Mouse (Mus musculus) heart, embryonic 14.5 days (tissue): ENCODE results near the gene 1700016H13Rik. TPM values are rescaled to one million over a fixed set of nuclear protein-coding genes. Genes with fewer than 3 reads are reported as not detected.
A peak's percentile ranks its signal among the peaks of the same experiment; 100 is the strongest.

Experiments used
- ATAC-seq: fragments of 200-750 bp; cut with Nextera tagmentation; 2 replicates; pipeline ENCODE4 v1.8.0; 2017; ENCODE audit warnings: low read depth, moderate TSS enrichment; ENCODE audit not compliant: insufficient number of reproducible peaks, insufficient read depth, low FRiP score
- H3K27ac ChIP-seq, 2 experiments: fragments of 200-500 bp in 1 of 2; fragments of 300-500 bp in 1 of 2; sonication (generic) in 1 of 2; replicated peaks in 1 of 2; 2 replicates each; pipeline ENCODE4 v1.5.1; 2012 to 2014; ENCODE audit warnings: low read depth in 2 of 2, low read length in 2 of 2, control low read depth in 1 of 2, mild to moderate bottlenecking in 1 of 2, mixed read lengths in 1 of 2; ENCODE audit not compliant: control insufficient read depth in 1 of 2, insufficient read depth in 1 of 2
- H3K27me3 ChIP-seq: fragments of 300-500 bp; sonication (generic); 2 replicates; pipeline ENCODE4 v1.6.1; 2014; ENCODE audit warnings: mild to moderate bottlenecking, low read length, control low read depth; ENCODE audit not compliant: control insufficient read depth, insufficient read depth
- H3K36me3 ChIP-seq: fragments of 300-500 bp; sonication (generic); 2 replicates; pipeline ENCODE4 v1.6.1; 2014; ENCODE audit warnings: mild to moderate bottlenecking, control low read depth, low read length, mixed read lengths; ENCODE audit not compliant: control insufficient read depth, insufficient read depth
- H3K4me1 ChIP-seq, 2 experiments: fragments of 200-500 bp in 1 of 2; fragments of 300-500 bp in 1 of 2; sonication (generic) in 1 of 2; 2 replicates each; pipeline ENCODE4 v1.6.1; 2012 to 2014; ENCODE audit warnings: low read length in 2 of 2, control low read depth in 1 of 2, mixed read lengths in 1 of 2; ENCODE audit not compliant: control insufficient read depth in 2 of 2, insufficient read depth in 2 of 2
- H3K4me2 ChIP-seq: fragments of 300-500 bp; sonication (generic); 2 replicates; pipeline ENCODE4 v1.6.1; 2014; ENCODE audit warnings: mild to moderate bottlenecking, low read length
- H3K4me3 ChIP-seq, 2 experiments: fragments of 200-500 bp in 1 of 2; fragments of 300-500 bp in 1 of 2; sonication (generic) in 1 of 2; 2 replicates each; pipeline ENCODE4 v1.5.1; 2012 to 2014; ENCODE audit warnings: low read length in 2 of 2, mild to moderate bottlenecking in 2 of 2, control low read depth in 1 of 2, low read depth in 1 of 2, moderate library complexity in 1 of 2; ENCODE audit not compliant: control insufficient read depth in 1 of 2, insufficient read depth in 1 of 2
- H3K9ac ChIP-seq: fragments of 300-500 bp; sonication (generic); 2 replicates; pipeline ENCODE4 v1.6.1; 2014; ENCODE audit warnings: mild to moderate bottlenecking, low read length
- H3K9me3 ChIP-seq: fragments of 300-500 bp; sonication (generic); 2 replicates; pipeline ENCODE4 v1.6.1; 2016; ENCODE audit warnings: low read length, control low read depth; ENCODE audit not compliant: control insufficient read depth
- WGBS: fragments of 180-500 bp; shearing (Covaris S2); extraction: QIAGEN DNeasy Blood & Tissue Kit; methylation state at CpG from one replicate; pipeline ENCODE4 v1.1.7; 2014; 5-methylcytosine and 5-hydroxymethylcytosine counted together
- polyA plus RNA-seq: library from polyadenylated mRNA; unstranded; fragments of >200 nt; fragmentation: Nextera tagmentation; extraction: Ambion mirVana; gene quantifications from 2 replicates; pipeline ENCODE4 v1.2.1, GENCODE M21; 2014

The 1700016H13Rik gene
- 0.26 TPM in 1 of 2 replicates, not detected in the other for polyA plus RNA-seq

GRCm38 (mm10) chr5:103655346-103656118 lies at the start of gene 1700016H13Rik:
Gene 1700016H13Rik (minus strand): TSS chr5:103656010.
- Histone ChIP-seq H3K27me3 (no peaks in the 10 kb centered on the region; the same call in 1 of the 2 replicates), H3K4me2 (peak within 1 kb of the TSS; percentile 98), H3K9me3 (no peaks in the 10 kb centered on the region), H3K4me3 (peak within 1 kb of the TSS; percentile 65), H3K27ac (no peak within 1 kb of the TSS), H3K9ac (peak within 1 kb of the TSS; percentile 78), H3K36me3 (no peaks in the 10 kb centered on the region), H3K4me1 (peaks cover 2 to 4% of the 10 kb centered on the region in 2 experiments; a peak in 1 of 4 replicates)
- peak; percentile 54; the same call in 1 of the 2 replicates for ATAC-seq
- under 1% methylated on average over 51 of the region's 56 CpGs for WGBS

GRCm38 (mm10) chr5:103705331-103705730 lies 49.5 kb upstream of the 1700016H13Rik start:
- H3K36me3 ChIP-seq: no peaks in the 10 kb centered on the region
- WGBS: 92% methylated on average over 4 of the region's 4 CpGs
- no peaks in the 10 kb centered on the region for H3K4me1 ChIP-seq
- no peak overlapping the region for H3K4me3 ChIP-seq
- no peak overlapping the region for H3K9ac ChIP-seq
- H3K27me3 ChIP-seq: no peaks in the 10 kb centered on the region
- H3K4me2 ChIP-seq: no peak overlapping the region
- H3K27ac ChIP-seq: no peak overlapping the region
- ATAC-seq: no peak
- H3K9me3 ChIP-seq: 0 out of 2 replicates have a peak, but pooled peaks cover 2% of the 10 kb centered on the region

DNA sequence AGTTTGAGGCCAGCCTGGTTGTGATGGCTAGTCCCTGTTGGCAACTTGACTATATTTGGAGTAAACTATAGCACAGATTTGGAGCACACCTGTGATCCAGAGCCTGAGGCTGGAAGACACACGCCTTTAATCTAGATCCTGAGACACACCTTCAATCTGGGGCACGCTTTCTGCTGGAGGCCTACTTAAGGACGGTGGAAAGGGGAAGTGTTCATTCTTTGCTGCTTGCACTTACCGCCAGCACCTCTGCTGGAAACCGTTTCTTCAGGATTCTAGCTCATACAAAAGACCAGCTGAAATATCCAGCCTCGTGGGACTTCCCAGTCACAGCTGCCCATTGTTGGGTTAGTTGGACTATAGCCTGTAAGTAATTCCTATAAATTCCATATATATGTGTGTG lies 46.7 kb upstream of the 1700016H13Rik start:
- Histone ChIP-seq H3K9ac (no peak overlapping the region), H3K4me3 (no peak overlapping the region), H3K36me3 (no peaks in the 10 kb centered on the region), H3K9me3 (0 out of 2 replicates have a peak, but pooled peaks cover 2% of the 10 kb centered on the region), H3K27me3 (no peaks in the 10 kb centered on the region), H3K4me2 (no peak overlapping the region), H3K4me1 (no peaks in the 10 kb centered on the region), H3K27ac (no peak overlapping the region)
- no peak for ATAC-seq
- WGBS: 73% methylated on average over 6 of the region's 6 CpGs

- 72% methylated on average over 3 of the region's 3 CpGs for WGBS
- Histone ChIP-seq H3K4me2 (no peak overlapping the region), H3K36me3 (no peaks in the 10 kb centered on the region), H3K4me3 (no peak overlapping the region), H3K27ac (no peak overlapping the region), H3K4me1 (no peaks in the 10 kb centered on the region), H3K9ac (no peak overlapping the region), H3K9me3 (0 out of 2 replicates have a peak, but pooled peaks cover under 1% of the 10 kb centered on the region), H3K27me3 (no peaks in the 10 kb centered on the region)
- ATAC-seq: no peak
These were observed 45.7 kb upstream of the 1700016H13Rik start for GRCm38 (mm10) chr5:103701466-103701865.

- WGBS: 71% methylated on average over 2 of the region's 2 CpGs
- Histone ChIP-seq H3K4me3 (no peak overlapping the region), H3K9me3 (no peaks in the 10 kb centered on the region), H3K27ac (no peak overlapping the region), H3K4me1 (no peaks in the 10 kb centered on the region), H3K9ac (no peak overlapping the region), H3K36me3 (no peaks in the 10 kb centered on the region), H3K4me2 (no peak overlapping the region), H3K27me3 (no peaks in the 10 kb centered on the region)
- no peak for ATAC-seq
These were observed 44.9 kb upstream of the 1700016H13Rik start for GRCm38 (mm10) chr5:103700661-103701060.

DNA sequence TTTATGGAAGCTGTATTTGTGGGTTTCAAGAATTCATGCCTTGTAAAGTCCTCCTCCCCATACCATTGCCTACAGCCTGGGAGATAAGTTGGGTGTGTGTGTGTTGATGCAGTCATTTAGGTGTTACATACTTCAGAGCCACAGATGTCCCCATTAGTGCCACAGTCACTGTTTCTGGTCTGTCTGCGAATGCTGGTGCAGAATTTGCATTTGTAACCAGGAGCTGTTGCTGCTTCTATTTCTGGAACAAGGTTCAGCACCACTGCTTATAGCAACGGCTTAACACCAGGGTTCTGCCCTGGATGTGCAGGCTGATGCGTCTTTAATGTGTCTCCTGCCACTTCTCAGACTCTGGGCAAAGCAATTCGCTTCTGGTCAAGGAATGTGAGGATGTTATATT lies 43.7 kb upstream of the 1700016H13Rik start:
- Histone ChIP-seq H3K4me1 (no peaks in the 10 kb centered on the region), H3K36me3 (no peaks in the 10 kb centered on the region), H3K27me3 (0 out of 2 replicates have a peak, but pooled peaks cover under 1% of the 10 kb centered on the region), H3K9me3 (no peaks in the 10 kb centered on the region), H3K4me3 (no peak overlapping the region), H3K27ac (no peak overlapping the region), H3K4me2 (no peak overlapping the region), H3K9ac (no peak overlapping the region)
- no peak for ATAC-seq
- WGBS: 33% methylated on average over 4 of the region's 4 CpGs

GRCm38 (mm10) chr5:103698577-103698976 lies 42.8 kb upstream of the 1700016H13Rik start:
- no peak for ATAC-seq
- no peaks in the 10 kb centered on the region for H3K9me3 ChIP-seq
- H3K36me3 ChIP-seq: no peaks in the 10 kb centered on the region
- peaks cover 10% of the 10 kb centered on the region for H3K27me3 ChIP-seq
- no peak overlapping the region for H3K4me3 ChIP-seq
- no peak overlapping the region for H3K9ac ChIP-seq
- WGBS: 82% methylated on average over 4 of the region's 4 CpGs
- H3K4me2 ChIP-seq: no peak overlapping the region
- H3K4me1 ChIP-seq: peaks cover 0 to under 1% of the 10 kb centered on the region in 2 experiments; a peak in 1 of 4 replicates
- H3K27ac ChIP-seq: no peak overlapping the region
